Mouse (Mus musculus) testis, postnatal 14 days (tissue): ENCODE measurements around the gene Lonrf2.
A peak's percentile ranks its signal among the peaks of the same experiment; 100 is the strongest.

Source experiments
- DNase-seq: peaks from one replicate; pipeline ENCODE4 v3.0.0; 2021; ENCODE audit warnings: low spot score

Gene Lonrf2

GRCm38 (mm10) chr1:38836477-38836872, at the start of gene Lonrf2:
Lonrf2 (minus strand) TSS chr1:38836711.
- peak; percentile 14 for DNase-seq

- no peak for DNase-seq
Measured at GRCm38 (mm10) chr1:38885956-38886355, 49.4 kb upstream of the Lonrf2 start.

- DNase-seq, result no peak
Measured at GRCm38 (mm10) chr1:38883766-38884165, 47.3 kb upstream of the Lonrf2 start.

GRCm38 (mm10) chr1:38882746-38883145, 46.2 kb upstream of the Lonrf2 start:
- DNase-seq, result no peak

- DNase-seq, result no peak
Measured at GRCm38 (mm10) chr1:38881366-38881765, 44.9 kb upstream of the Lonrf2 start.

GRCm38 (mm10) chr1:38876671-38877382, 40.3 kb upstream of the Lonrf2 start:
- no peak for DNase-seq

GRCm38 (mm10) chr1:38873911-38874310, 37.4 kb upstream of the Lonrf2 start:
- no peak for DNase-seq

GRCm38 (mm10) chr1:38871834-38872233, 35.3 kb upstream of the Lonrf2 start:
- no peak for DNase-seq

GRCm38 (mm10) chr1:38869398-38870195, 33.1 kb upstream of the Lonrf2 start:
- DNase-seq, result no peak

GRCm38 (mm10) chr1:38866242-38866641, 29.7 kb upstream of the Lonrf2 start:
- DNase-seq, result no peak

GRCm38 (mm10) chr1:38864341-38864740, 27.8 kb upstream of the Lonrf2 start:
- no peak for DNase-seq

- DNase-seq, result no peak
Measured at GRCm38 (mm10) chr1:38862213-38862612, 25.7 kb upstream of the Lonrf2 start.

- no peak for DNase-seq
Measured at GRCm38 (mm10) chr1:38860867-38861524, 24.5 kb upstream of the Lonrf2 start.

GRCm38 (mm10) chr1:38860207-38860606, 23.7 kb upstream of the Lonrf2 start:
- no peak for DNase-seq

- DNase-seq, result peak; percentile 43
Measured at GRCm38 (mm10) chr1:38856196-38856595, 19.7 kb upstream of the Lonrf2 start.

- no peak for DNase-seq
Measured at GRCm38 (mm10) chr1:38852250-38852649, 15.7 kb upstream of the Lonrf2 start.

GRCm38 (mm10) chr1:38850650-38851049, 14.1 kb upstream of the Lonrf2 start:
- no peak for DNase-seq

- no peak for DNase-seq
Measured at GRCm38 (mm10) chr1:38848451-38849289, 12.2 kb upstream of the Lonrf2 start.

GRCm38 (mm10) chr1:38847975-38848374, 11.5 kb upstream of the Lonrf2 start:
- no peak for DNase-seq

GRCm38 (mm10) chr1:38843275-38843674, 6.8 kb upstream of the Lonrf2 start:
- DNase-seq, result no peak

- no peak for DNase-seq
Measured at GRCm38 (mm10) chr1:38842861-38843260, 6.3 kb upstream of the Lonrf2 start.

GRCm38 (mm10) chr1:38839944-38840343, 3.4 kb upstream of the Lonrf2 start:
- DNase-seq, result no peak
